Mouse (Mus musculus) ES-CJ7 (cell line): ENCODE data around the gene Lhfpl3.

Experiments
- DNase-seq: peaks from one replicate; pipeline ENCODE4 v3.0.0; 2011; ENCODE audit warnings: low read depth, low spot score

Gene Lhfpl3

GRCm38 (mm10) chr5:23279364-23279763 lies 533.5 kb downstream of the Lhfpl3 start:
- no peak for DNase-seq

GRCm38 (mm10) chr5:23284884-23285283 lies 539.0 kb downstream of the Lhfpl3 start:
- DNase-seq = peak; percentile 38

- DNase-seq = no peak
Measured at GRCm38 (mm10) chr5:23289149-23289548, 543.3 kb downstream of the Lhfpl3 start.
